Mouse (Mus musculus) MEL (cell line): ENCODE results near the gene Hoga1.

ENCODE experiments used
- CHD1 ChIP-seq: IDR thresholded peaks from 2 replicates; pipeline ENCODE4 v1.6.1; 2012; ENCODE audit warnings: low read depth, mild to moderate bottlenecking, inconsistent platforms, low read length, improper control_type of control experiment
- CHD2 ChIP-seq: IDR thresholded peaks from 2 replicates; pipeline ENCODE4 v1.6.1; 2011; ENCODE audit warnings: low read length, improper control_type of control experiment
- CTCF ChIP-seq, 3 experiments: IDR thresholded peaks in 2 of 3; conservative IDR thresholded peaks in 1 of 3; 2 replicates each; pipeline ENCODE4 v1.5.1; 2011 to 2012; ENCODE audit warnings: low read length in 3 of 3, low read depth in 2 of 3, mild to moderate bottlenecking in 2 of 3, improper control_type of control experiment in 1 of 3, inconsistent platforms in 1 of 3, mixed read lengths in 1 of 3, moderate library complexity in 1 of 3; ENCODE audit not compliant: control insufficient read depth in 1 of 3, insufficient read depth in 1 of 3, poor library complexity in 1 of 3, severe bottlenecking in 1 of 3
- E2F4 ChIP-seq: IDR thresholded peaks from 2 replicates; pipeline ENCODE4 v1.6.1; 2011; ENCODE audit warnings: low read depth, low read length, improper control_type of control experiment, borderline replicate concordance
- ELF1 ChIP-seq: IDR thresholded peaks from 2 replicates; pipeline ENCODE4 v1.6.1; 2014; ENCODE audit warnings: low read depth, mild to moderate bottlenecking, inconsistent platforms, low read length, improper control_type of control experiment, moderate library complexity
- EP300 ChIP-seq, 2 experiments: IDR thresholded peaks; 2 replicates each; pipeline ENCODE4 v1.6.1; 2011; ENCODE audit warnings: improper control_type of control experiment in 2 of 2, low read length in 2 of 2, low read depth in 1 of 2, mild to moderate bottlenecking in 1 of 2
- ETS1 ChIP-seq: IDR thresholded peaks from 2 replicates; pipeline ENCODE4 v1.6.1; 2012; ENCODE audit warnings: low read depth, mild to moderate bottlenecking, inconsistent platforms, low read length, improper control_type of control experiment, moderate library complexity
- POLR2A ChIP-seq, 2 experiments: IDR thresholded peaks; 2 replicates each; pipeline ENCODE4 v1.6.1; 2011 to 2012; ENCODE audit warnings: low read length in 2 of 2, mild to moderate bottlenecking in 2 of 2, control low read depth in 1 of 2, improper control_type of control experiment in 1 of 2, low read depth in 1 of 2, moderate library complexity in 1 of 2; ENCODE audit not compliant: control insufficient read depth in 1 of 2, insufficient read depth in 1 of 2, poor library complexity in 1 of 2
- SIN3A ChIP-seq: IDR thresholded peaks from 2 replicates; pipeline ENCODE4 v1.6.1; 2012; ENCODE audit warnings: low read length, improper control_type of control experiment, inconsistent platforms
- SMC3 ChIP-seq: IDR thresholded peaks from 2 replicates; pipeline ENCODE4 v1.6.1; 2011; ENCODE audit warnings: low read depth, low read length, improper control_type of control experiment
- TCF12 ChIP-seq: IDR thresholded peaks from 2 replicates; pipeline ENCODE4 v1.6.1; 2014; ENCODE audit warnings: low read depth, mild to moderate bottlenecking, inconsistent platforms, low read length, improper control_type of control experiment, moderate library complexity
- USF2 ChIP-seq, 2 experiments: IDR thresholded peaks; 2 replicates each; pipeline ENCODE4 v1.6.1; 2011 to 2012; ENCODE audit warnings: improper control_type of control experiment in 2 of 2, low read length in 2 of 2, borderline replicate concordance in 1 of 2, inconsistent platforms in 1 of 2, low read depth in 1 of 2, mild to moderate bottlenecking in 1 of 2; ENCODE audit not compliant: insufficient read depth in 1 of 2
- ZKSCAN1 ChIP-seq: IDR thresholded peaks from 2 replicates; pipeline ENCODE4 v1.6.1; 2012; ENCODE audit warnings: low read depth, mild to moderate bottlenecking, inconsistent platforms, low read length, improper control_type of control experiment, moderate library complexity

DNA sequence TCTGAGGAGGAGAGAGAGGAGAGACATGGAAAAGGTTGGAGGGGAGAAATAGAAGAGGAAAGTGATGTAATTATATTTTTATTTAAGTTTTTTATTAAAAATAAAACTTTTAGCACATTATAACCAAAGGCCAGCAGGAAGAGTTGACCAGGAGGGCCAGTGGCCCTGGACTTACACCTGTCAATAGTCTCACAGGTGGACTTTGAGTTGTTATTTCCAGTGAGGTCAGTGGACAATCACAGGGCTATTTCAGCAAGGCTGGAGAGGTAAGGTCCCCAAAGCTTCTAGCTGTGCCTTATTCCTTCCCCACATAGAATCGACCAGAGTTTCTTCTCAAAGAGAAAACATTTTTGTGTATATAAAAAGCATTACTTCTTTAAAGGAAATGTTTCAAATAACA lies 4.8 kb downstream of the Hoga1 start:
- TF ChIP-seq POLR2A (IDR thresholded peaks at IDR 0.05; ENCODE audit: control insufficient read depth in 1 of 2, insufficient read depth in 1 of 2, low read depth in 1 of 2, low read length in 2 of 2, poor library complexity in 1 of 2) (no peak), EP300 (IDR thresholded peaks at IDR 0.05; ENCODE audit: low read depth in 1 of 2, low read length in 2 of 2) (no peak), CTCF (IDR thresholded peaks at IDR 0.05 in 2 of 3, conservative IDR thresholded peaks at IDR 0.05 in 1 of 3; ENCODE audit: control insufficient read depth in 1 of 3, insufficient read depth in 1 of 3, low read depth in 2 of 3, low read length in 3 of 3, poor library complexity in 1 of 3, severe bottlenecking in 1 of 3) (no peak), ETS1 (no peak), TCF12 (no peak), ELF1 (no peak), CHD2 (no peak), ZKSCAN1 (no peak), E2F4 (no peak), CHD1 (no peak), USF2 (IDR thresholded peaks at IDR 0.05; ENCODE audit: borderline replicate concordance in 1 of 2, insufficient read depth in 1 of 2, low read depth in 1 of 2, low read length in 2 of 2) (no peak), SIN3A (no peak), SMC3 (no peak)
